Mouse (Mus musculus): Measurements from ENCODE around the gene Nfkbia.

DNA sequence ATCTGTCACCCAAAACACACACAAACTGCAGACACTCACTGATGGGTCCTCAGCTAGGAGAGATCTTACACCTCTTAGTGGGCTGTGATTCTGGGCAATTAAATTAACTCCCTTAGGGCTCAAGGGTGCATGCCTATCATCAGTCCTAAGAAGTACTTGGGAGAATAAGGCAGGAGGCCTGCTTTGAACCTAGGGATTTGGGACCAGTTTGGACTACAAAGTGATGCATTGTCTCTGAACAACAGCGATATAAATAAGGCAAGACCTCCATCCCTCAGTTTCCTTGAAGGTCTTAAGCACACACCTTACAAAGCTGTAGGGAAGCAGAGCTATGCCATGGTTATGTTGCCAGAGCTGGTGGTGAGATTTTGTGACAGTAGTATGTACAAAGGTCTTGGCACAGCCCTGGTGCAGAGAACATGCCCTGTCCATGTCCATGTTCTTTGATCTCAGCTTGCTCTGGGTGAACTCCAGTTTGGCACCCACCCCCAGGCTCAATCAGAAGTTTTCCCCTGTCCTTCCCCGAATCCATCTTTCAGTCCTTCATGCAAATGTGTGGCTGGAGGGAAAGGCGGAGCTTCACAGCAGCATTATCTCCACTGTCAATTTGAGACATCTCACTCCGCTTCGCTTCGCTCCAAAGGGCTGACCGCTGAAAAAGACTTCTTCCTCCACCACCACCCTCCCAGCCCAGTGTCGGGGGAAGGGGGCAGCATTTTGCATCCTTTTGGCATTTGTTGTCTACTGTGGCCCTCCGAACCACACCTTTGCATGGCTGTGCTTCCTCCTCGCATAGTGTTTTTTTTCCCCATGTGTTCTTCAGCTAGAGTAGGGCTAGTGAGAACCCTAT lies 24.9 kb downstream of the Nfkbia start:
- no peak for TF ChIP-seq CTCF (conservative IDR thresholded peaks at IDR 0.05; ENCODE audit: low read length)
- TF ChIP-seq NANOG (IDR thresholded peaks at IDR 0.05; ENCODE audit: borderline replicate concordance, low read length): no peak
- TF ChIP-seq POU5F1 (IDR thresholded peaks at IDR 0.05; ENCODE audit: borderline replicate concordance, low read length): no peak
